Mouse (Mus musculus) brown adipose tissue, adult 24 weeks (tissue): ENCODE measurements around the gene Vmn1r130. TPM values are rescaled to one million over a fixed set of nuclear protein-coding genes. Genes with fewer than 3 reads are reported as not detected.
"Not testable (repeated sequence)": the region's sequence is repeated elsewhere in the genome, so short reads cannot be mapped to it uniquely, and the experiment has no call there.

Source experiments
- H3K27ac ChIP-seq: fragments of 200-500 bp; replicated peaks from 2 replicates; pipeline ENCODE4 v1.5.1; 2012; ENCODE audit warnings: low read depth, mild to moderate bottlenecking, low read length
- H3K4me1 ChIP-seq: fragments of 200-500 bp; 2 replicates; pipeline ENCODE4 v1.6.1; 2012; ENCODE audit warnings: low read length, mixed read lengths; ENCODE audit not compliant: control insufficient read depth, insufficient read depth, insufficient read length
- H3K4me3 ChIP-seq: fragments of 200-500 bp; 2 replicates; pipeline ENCODE4 v1.5.1; 2012; ENCODE audit warnings: low read depth, mild to moderate bottlenecking, low read length, moderate library complexity; ENCODE audit not compliant: insufficient read depth
- polyA plus RNA-seq: library from polyadenylated mRNA; stranded (reverse); fragments of >200 nt; gene quantifications from 2 replicates; pipeline ENCODE4 v1.2.4, GENCODE M21; 2012; ENCODE audit not compliant: missing spikeins, insufficient read depth, insufficient read length

Gene Vmn1r130
- polyA plus RNA-seq, result not detected in 2 replicates

- not testable (repeated sequence) for H3K4me3 ChIP-seq, H3K27ac ChIP-seq, H3K4me1 ChIP-seq
These were observed at the start of gene Vmn1r130 for GRCm38 (mm10) chr7:21511480-21511879. Gene Vmn1r130, plus strand, starts transcription at chr7:21511780.

DNA sequence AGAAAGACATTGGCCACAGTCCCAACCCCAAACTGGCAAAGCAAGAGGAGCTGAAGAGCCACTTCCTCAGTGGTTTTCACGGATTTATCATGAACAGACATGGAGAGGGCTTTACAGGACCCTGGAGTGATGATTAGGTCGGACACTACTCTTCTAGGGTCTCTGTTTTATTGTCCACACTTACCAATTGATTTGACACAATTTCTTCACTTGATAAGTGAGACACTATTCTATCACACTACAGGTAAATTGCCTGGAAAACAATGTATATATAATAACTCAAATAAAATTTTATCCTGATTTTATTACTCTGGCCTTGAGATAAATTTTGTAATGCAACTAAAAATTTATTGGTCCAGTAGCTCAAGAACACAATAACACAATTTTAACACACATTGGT, 34.4 kb downstream of the Vmn1r130 start, which contains the start of gene Vmn1r131:
Gene Vmn1r131 (minus strand): TSS at position 101 of the 400 bp plus-strand sequence.
- not testable (repeated sequence) for H3K4me1 ChIP-seq, H3K4me3 ChIP-seq

More for the DNA sequence above, 34.4 kb downstream of the Vmn1r130 start, which contains the start of gene Vmn1r131:
- not testable (repeated sequence) for H3K27ac ChIP-seq

Other genes starting within 250 kb of the Vmn1r130 start
- gene Vmn1r125, start 239.6 kb upstream of the Vmn1r130 start, polyA plus RNA-seq, result not detected in 2 replicates
- not detected in 2 replicates for gene Vmn1r126, start 210.3 kb upstream of the Vmn1r130 start, polyA plus RNA-seq
- not detected in 2 replicates for gene Vmn1r127, start 191.9 kb upstream of the Vmn1r130 start, polyA plus RNA-seq
- not detected in 2 replicates for gene Vmn1r128, start 162.4 kb upstream of the Vmn1r130 start, polyA plus RNA-seq
- gene Vmn1r129, start 150.5 kb upstream of the Vmn1r130 start, polyA plus RNA-seq, result not detected in 2 replicates
- not detected in 2 replicates for gene Gm6882, start 79.0 kb upstream of the Vmn1r130 start, polyA plus RNA-seq
- gene Vmn1r131, start 34.3 kb downstream of the Vmn1r130 start, polyA plus RNA-seq, result not detected in 2 replicates
- not detected in 2 replicates for gene Vmn1r132, start 102.3 kb downstream of the Vmn1r130 start, polyA plus RNA-seq
- gene Gm4175, start 249.7 kb downstream of the Vmn1r130 start, polyA plus RNA-seq, result not detected in 2 replicates